Mouse (Mus musculus) forebrain, embryonic 11.5 days (tissue): ENCODE results near the gene Nxph1. TPM values are rescaled to one million over a fixed set of nuclear protein-coding genes. Genes with fewer than 3 reads are reported as not detected.

ENCODE experiments used
- ATAC-seq: fragments of 200-750 bp; cut with Nextera tagmentation; replicated peaks from 2 replicates; pipeline ENCODE4 v1.8.0; 2017; ENCODE audit warnings: moderate TSS enrichment; ENCODE audit not compliant: low FRiP score
- DNase-seq: peaks from one replicate; pipeline ENCODE4 v3.0.0-alpha.2; 2017; ENCODE audit warnings: low spot score
- H3K27ac ChIP-seq: fragments of 300-500 bp; sonication (generic); 2 replicates; pipeline ENCODE4 v1.5.1; 2014; ENCODE audit warnings: low read depth, low read length
- H3K27me3 ChIP-seq: fragments of 300-500 bp; sonication (generic); 2 replicates; pipeline ENCODE4 v1.6.1; 2014; ENCODE audit warnings: mild to moderate bottlenecking, low read length, mixed read lengths; ENCODE audit not compliant: control insufficient read depth, insufficient read depth
- H3K36me3 ChIP-seq: fragments of 300-500 bp; sonication (generic); 2 replicates; pipeline ENCODE4 v1.6.1; 2014; ENCODE audit warnings: mild to moderate bottlenecking, low read length, moderate library complexity, mixed read lengths; ENCODE audit not compliant: control insufficient read depth, insufficient read depth
- H3K4me1 ChIP-seq: fragments of 300-500 bp; sonication (generic); replicated peaks from 2 replicates; pipeline ENCODE4 v1.6.1; 2014; ENCODE audit warnings: low read length, mixed read lengths; ENCODE audit not compliant: control insufficient read depth, insufficient read depth
- H3K4me2 ChIP-seq: fragments of 300-500 bp; sonication (generic); 2 replicates; pipeline ENCODE4 v1.6.1; 2014; ENCODE audit warnings: low read depth, mild to moderate bottlenecking, low read length, moderate library complexity, mixed read lengths; ENCODE audit not compliant: severe bottlenecking
- H3K4me3 ChIP-seq: fragments of 300-500 bp; sonication (generic); 2 replicates; pipeline ENCODE4 v1.5.1; 2014; ENCODE audit warnings: low read depth, low read length
- H3K9ac ChIP-seq: fragments of 300-500 bp; sonication (generic); 2 replicates; pipeline ENCODE4 v1.6.1; 2014; ENCODE audit warnings: low read length
- H3K9me3 ChIP-seq: fragments of 300-500 bp; sonication (generic); 2 replicates; pipeline ENCODE4 v1.6.1; 2016; ENCODE audit warnings: low read length, mixed read lengths; ENCODE audit not compliant: control insufficient read depth
- WGBS: fragments of 180-500 bp; shearing (Covaris S2); extraction: QIAGEN DNeasy Blood & Tissue Kit; methylation state at CpG from one replicate; pipeline ENCODE4 v1.1.7; 2014; 5-methylcytosine and 5-hydroxymethylcytosine counted together
- polyA plus RNA-seq: library from polyadenylated mRNA; unstranded; fragments of >200 nt; fragmentation: Nextera tagmentation; extraction: Ambion mirVana; gene quantifications from 2 replicates; pipeline ENCODE4 v1.2.1, GENCODE M21; 2014

The Nxph1 gene
- polyA plus RNA-seq, 1 experiment from 2014 or later = 6.9 TPM

GRCm38 (mm10) chr6:9124321-9124914, 176.2 kb downstream of the Nxph1 start:
- DNase-seq = no peak
- WGBS = 78% methylated on average over 12 of the region's 12 CpGs
- Histone ChIP-seq H3K4me1 (no peaks in the 10 kb centered on the region), H3K4me2 (no peak overlapping the region), H3K9me3 (no peaks in the 10 kb centered on the region), H3K9ac (no peak overlapping the region), H3K27ac (no peak overlapping the region), H3K36me3 (no peaks in the 10 kb centered on the region), H3K4me3 (no peak overlapping the region), H3K27me3 (no peaks in the 10 kb centered on the region)
- 0 out of 2 replicates have a peak, but pooled peaks have one; percentile 46 for ATAC-seq

GRCm38 (mm10) chr6:9133589-9134279, 185.5 kb downstream of the Nxph1 start:
- Histone ChIP-seq H3K9ac (no peak overlapping the region), H3K4me1 (no peaks in the 10 kb centered on the region), H3K4me2 (no peak overlapping the region), H3K4me3 (no peak overlapping the region), H3K27ac (no peak overlapping the region), H3K9me3 (no peaks in the 10 kb centered on the region), H3K36me3 (no peaks in the 10 kb centered on the region), H3K27me3 (no peaks in the 10 kb centered on the region)
- 75% methylated on average over 3 of the region's 3 CpGs for WGBS
- ATAC-seq = no peak
- no peak for DNase-seq

GRCm38 (mm10) chr6:9147966-9148365, 199.7 kb downstream of the Nxph1 start:
- DNase-seq = no peak
- H3K4me2 ChIP-seq = no peak overlapping the region

GRCm38 (mm10) chr6:9149791-9150190, 201.6 kb downstream of the Nxph1 start:
- no peak overlapping the region for H3K4me3 ChIP-seq
- H3K36me3 ChIP-seq = no peaks in the 10 kb centered on the region
- 58% methylated on average over 1 of the region's 1 CpGs for WGBS
- DNase-seq = peak; percentile 36
- ATAC-seq = no peak
- no peak overlapping the region for H3K4me2 ChIP-seq
- H3K27ac ChIP-seq = no peak overlapping the region
- no peaks in the 10 kb centered on the region for H3K9me3 ChIP-seq
- no peaks in the 10 kb centered on the region for H3K27me3 ChIP-seq
- no peaks in the 10 kb centered on the region for H3K4me1 ChIP-seq
- H3K9ac ChIP-seq = no peak overlapping the region

More at GRCm38 (mm10) chr6:9147966-9148365, 199.7 kb downstream of the Nxph1 start:
- no peak overlapping the region for H3K9ac ChIP-seq
- H3K4me3 ChIP-seq = no peak overlapping the region
- ATAC-seq = no peak
- H3K4me1 ChIP-seq = no peaks in the 10 kb centered on the region
- no peaks in the 10 kb centered on the region for H3K9me3 ChIP-seq
- no peaks in the 10 kb centered on the region for H3K27me3 ChIP-seq
- no peak overlapping the region for H3K27ac ChIP-seq
- no peaks in the 10 kb centered on the region for H3K36me3 ChIP-seq

GRCm38 (mm10) chr6:9159191-9159590, 211.0 kb downstream of the Nxph1 start:
- no peak overlapping the region for H3K4me3 ChIP-seq
- DNase-seq (no peak), ATAC-seq (no peak)
- no peaks in the 10 kb centered on the region for H3K27me3 ChIP-seq
- H3K36me3 ChIP-seq = no peaks in the 10 kb centered on the region
- no peaks in the 10 kb centered on the region for H3K4me1 ChIP-seq
- no peak overlapping the region for H3K9ac ChIP-seq
- no peak overlapping the region for H3K4me2 ChIP-seq
- WGBS = 91% methylated on average over 2 of the region's 2 CpGs
- H3K27ac ChIP-seq = no peak overlapping the region
- H3K9me3 ChIP-seq = no peaks in the 10 kb centered on the region

- H3K4me2 ChIP-seq = no peak overlapping the region
- H3K36me3 ChIP-seq = no peaks in the 10 kb centered on the region
- no peaks in the 10 kb centered on the region for H3K27me3 ChIP-seq
- 67% methylated on average over 3 of the region's 3 CpGs for WGBS
- ATAC-seq (no peak), DNase-seq (no peak)
- H3K4me3 ChIP-seq = no peak overlapping the region
- H3K9me3 ChIP-seq = no peaks in the 10 kb centered on the region
- no peak overlapping the region for H3K9ac ChIP-seq
- H3K4me1 ChIP-seq = no peaks in the 10 kb centered on the region
- H3K27ac ChIP-seq = no peak overlapping the region
Observed at GRCm38 (mm10) chr6:9182477-9182876, 234.2 kb downstream of the Nxph1 start.

GRCm38 (mm10) chr6:9210730-9211129, 262.5 kb downstream of the Nxph1 start:
- no peak for ATAC-seq
- Histone ChIP-seq H3K9ac (no peak overlapping the region), H3K4me2 (no peak overlapping the region), H3K4me1 (no peaks in the 10 kb centered on the region), H3K36me3 (no peaks in the 10 kb centered on the region), H3K27me3 (no peaks in the 10 kb centered on the region), H3K4me3 (no peak overlapping the region), H3K27ac (no peak overlapping the region), H3K9me3 (no peaks in the 10 kb centered on the region)
- DNase-seq = no peak
- 73% methylated on average over 4 of the region's 4 CpGs for WGBS

- no peak for DNase-seq
- no peaks in the 10 kb centered on the region for H3K4me1 ChIP-seq
- no peak overlapping the region for H3K9ac ChIP-seq
- H3K4me2 ChIP-seq = no peak overlapping the region
- peak; percentile 66 for ATAC-seq
- no peaks in the 10 kb centered on the region for H3K9me3 ChIP-seq
- WGBS = 40% methylated on average over 4 of the region's 4 CpGs
- no peak overlapping the region for H3K27ac ChIP-seq
- no peaks in the 10 kb centered on the region for H3K27me3 ChIP-seq
- H3K36me3 ChIP-seq = no peaks in the 10 kb centered on the region
- no peak overlapping the region for H3K4me3 ChIP-seq
Observed at GRCm38 (mm10) chr6:9220724-9221453, 272.7 kb downstream of the Nxph1 start.
